Mouse (Mus musculus) erythroblast, embryonic 14.5 days (primary cell): ENCODE measurements around the gene Mnt. TPM values are rescaled to one million over a fixed set of nuclear protein-coding genes. Genes with fewer than 3 reads are reported as not detected.

Experiments
- H3K27me3 ChIP-seq: 2 replicates; pipeline ENCODE4 v1.6.1; 2012; ENCODE audit warnings: inconsistent platforms; ENCODE audit not compliant: control insufficient read depth
- H3K36me3 ChIP-seq: 2 replicates; pipeline ENCODE4 v1.6.1; 2012; ENCODE audit warnings: mild to moderate bottlenecking, inconsistent platforms; ENCODE audit not compliant: control insufficient read depth
- H3K4me1 ChIP-seq: 2 replicates; pipeline ENCODE4 v1.6.1; 2012; ENCODE audit warnings: inconsistent platforms; ENCODE audit not compliant: control insufficient read depth
- H3K4me3 ChIP-seq: replicated peaks from 2 replicates; pipeline ENCODE3; 2012; ENCODE audit warnings: moderate library complexity, mild to moderate bottlenecking, inconsistent platforms
- H3K9me3 ChIP-seq: 2 replicates; pipeline ENCODE4 v1.6.1; 2012; ENCODE audit warnings: low read length, inconsistent platforms, mixed read lengths; ENCODE audit not compliant: control insufficient read depth
- GATA1 ChIP-seq: IDR thresholded peaks from 2 replicates; pipeline ENCODE4 v1.6.1; 2012; ENCODE audit warnings: low read length, inconsistent platforms, mixed read lengths
- TAL1 ChIP-seq: IDR thresholded peaks from 3 replicates; pipeline ENCODE4 v1.6.1; 2012; ENCODE audit warnings: low read length, inconsistent platforms, mixed read lengths
- polyA plus RNA-seq: library from polyadenylated mRNA; stranded (reverse); fragments of >175 nt; gene quantifications from 2 replicates; pipeline ENCODE4 v1.2.3, GENCODE M21; 2012

The Mnt gene
- polyA plus RNA-seq, 1 experiment = 3.4 TPM

- Histone ChIP-seq H3K4me3 (no peak overlapping the region), H3K9me3 (peaks cover 10% of the 10 kb centered on the region), H3K4me1 (peaks cover 42% of the 10 kb centered on the region), H3K36me3 (peaks cover 61% of the 10 kb centered on the region), H3K27me3 (no peaks in the 10 kb centered on the region)
- TF ChIP-seq GATA1 (no peak), TAL1 (no peak)
Observed at GRCm38 (mm10) chr11:74842045-74842444, 11.3 kb downstream of the Mnt start.

- TF ChIP-seq TAL1 (no peak), GATA1 (no peak)
- H3K4me1 ChIP-seq = peaks cover 39% of the 10 kb centered on the region
Observed at GRCm38 (mm10) chr11:74842656-74843434, 12.1 kb downstream of the Mnt start.

GRCm38 (mm10) chr11:74843435-74843714 is 12.7 kb downstream of the Mnt start:
- peaks cover 59% of the 10 kb centered on the region for H3K36me3 ChIP-seq
- TF ChIP-seq TAL1 = no peak
- TF ChIP-seq GATA1 = no peak
- peaks cover 10% of the 10 kb centered on the region for H3K9me3 ChIP-seq
- H3K4me3 ChIP-seq = no peak overlapping the region
- no peaks in the 10 kb centered on the region for H3K27me3 ChIP-seq
- H3K4me1 ChIP-seq = peaks cover 41% of the 10 kb centered on the region

More at GRCm38 (mm10) chr11:74842656-74843434, 12.1 kb downstream of the Mnt start:
- Histone ChIP-seq H3K4me3 (no peak overlapping the region), H3K27me3 (no peaks in the 10 kb centered on the region), H3K9me3 (peaks cover 10% of the 10 kb centered on the region), H3K36me3 (peaks cover 59% of the 10 kb centered on the region)

- Histone ChIP-seq H3K9me3 (peaks cover 10% of the 10 kb centered on the region), H3K27me3 (no peaks in the 10 kb centered on the region), H3K4me1 (peaks cover 42% of the 10 kb centered on the region), H3K36me3 (peaks cover 59% of the 10 kb centered on the region), H3K4me3 (no peak overlapping the region)
- TF ChIP-seq GATA1 (no peak), TAL1 (no peak)
Observed at GRCm38 (mm10) chr11:74843761-74844160, 13.0 kb downstream of the Mnt start.

GRCm38 (mm10) chr11:74845784-74846183 is 15.1 kb downstream of the Mnt start:
- H3K4me3 ChIP-seq = no peak overlapping the region
- H3K27me3 ChIP-seq = no peaks in the 10 kb centered on the region
- peaks cover 10% of the 10 kb centered on the region for H3K9me3 ChIP-seq
- no peak for TF ChIP-seq TAL1
- no peak for TF ChIP-seq GATA1
- H3K36me3 ChIP-seq = peaks cover 48% of the 10 kb centered on the region
- H3K4me1 ChIP-seq = peaks cover 27% of the 10 kb centered on the region

- Histone ChIP-seq H3K9me3 (peaks cover 10% of the 10 kb centered on the region), H3K27me3 (no peaks in the 10 kb centered on the region), H3K4me1 (peaks cover 25% of the 10 kb centered on the region), H3K36me3 (peaks cover 31% of the 10 kb centered on the region), H3K4me3 (peak overlapping the region; percentile 51)
- TF ChIP-seq TAL1 = no peak
- no peak for TF ChIP-seq GATA1
Observed at GRCm38 (mm10) chr11:74847919-74848521, 17.3 kb downstream of the Mnt start.

- Histone ChIP-seq H3K27me3 (no peaks in the 10 kb centered on the region), H3K36me3 (peaks cover 10% of the 10 kb centered on the region)
- TF ChIP-seq GATA1 (no peak), TAL1 (no peak)
Observed at GRCm38 (mm10) chr11:74850998-74851661, 20.4 kb downstream of the Mnt start.

GRCm38 (mm10) chr11:74857756-74858155 is 27.0 kb downstream of the Mnt start:
- Histone ChIP-seq H3K9me3 (no peaks in the 10 kb centered on the region), H3K27me3 (no peaks in the 10 kb centered on the region), H3K4me1 (peaks cover 3% of the 10 kb centered on the region; the same call in 1 of the 2 replicates), H3K36me3 (peaks cover 9% of the 10 kb centered on the region), H3K4me3 (no peak overlapping the region)
- TF ChIP-seq TAL1 (no peak), GATA1 (no peak)

More at GRCm38 (mm10) chr11:74850998-74851661, 20.4 kb downstream of the Mnt start:
- H3K4me1 ChIP-seq = peaks cover 20% of the 10 kb centered on the region
- H3K9me3 ChIP-seq = no peaks in the 10 kb centered on the region
- H3K4me3 ChIP-seq = no peak overlapping the region

GRCm38 (mm10) chr11:74862129-74862528 is 31.4 kb downstream of the Mnt start:
- no peak for TF ChIP-seq GATA1
- no peak for TF ChIP-seq TAL1
- H3K9me3 ChIP-seq = no peaks in the 10 kb centered on the region
- no peaks in the 10 kb centered on the region for H3K27me3 ChIP-seq
- H3K4me3 ChIP-seq = no peak overlapping the region
- H3K36me3 ChIP-seq = peaks cover 14% of the 10 kb centered on the region
- peaks cover 3% of the 10 kb centered on the region; the same call in 1 of the 2 replicates for H3K4me1 ChIP-seq
